In the genomic region with DNA sequence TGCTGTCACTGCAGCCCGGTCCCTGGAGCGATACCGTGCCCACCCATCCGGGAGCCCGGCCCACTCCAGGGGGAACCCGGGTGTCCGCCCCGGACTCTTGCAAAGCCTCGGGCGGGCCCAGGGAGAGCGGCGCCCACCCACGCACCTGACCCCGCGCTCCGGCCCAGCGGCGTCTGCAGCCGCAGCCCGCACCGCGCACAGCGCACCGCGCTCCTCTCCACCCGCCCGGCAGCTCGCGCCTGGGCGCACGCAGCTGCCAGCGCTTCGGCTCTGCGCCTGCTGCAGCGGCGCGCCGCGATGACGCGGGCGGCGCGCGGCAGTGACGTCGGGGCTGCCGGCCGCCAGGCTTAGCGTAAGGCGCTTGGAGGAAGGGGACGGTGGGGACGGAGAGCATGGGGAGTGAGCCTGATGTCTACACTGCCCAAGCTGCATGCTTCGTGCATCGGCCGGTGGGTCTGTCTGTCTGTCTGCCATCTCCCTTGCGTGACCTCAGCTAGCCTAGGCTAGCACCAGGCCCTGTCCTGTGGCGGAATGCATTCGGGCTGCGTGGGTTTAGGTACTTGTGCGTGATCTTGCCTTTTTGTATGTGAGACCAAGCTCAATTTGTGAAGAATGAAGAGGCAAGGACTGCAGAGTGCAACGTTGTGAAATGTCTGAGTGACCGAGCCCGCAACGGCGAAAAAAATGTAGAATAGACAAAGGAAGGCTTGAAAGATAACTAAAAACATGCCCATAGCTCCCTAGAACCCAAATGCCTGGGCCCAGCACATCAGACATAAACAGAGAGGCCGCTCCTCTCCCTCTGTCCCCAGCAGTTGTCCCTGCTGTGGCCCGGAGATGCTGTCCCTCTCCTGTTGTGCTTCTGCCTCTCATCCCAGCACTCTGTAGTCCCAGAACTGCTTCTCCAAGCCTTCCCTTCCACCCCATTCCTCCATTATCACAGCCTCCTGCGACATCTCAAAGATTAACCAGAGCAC, we compare ENCODE assay signal across 8 mouse cellular contexts. TPM values are rescaled to one million over a fixed set of nuclear protein-coding genes. Genes with fewer than 3 reads are reported as not detected.
DNase-seq lines count a peak whose midpoint lies in the region; ATAC-seq and TF ChIP-seq lines count a peak whose summit lies in the region.

No protein-coding gene starts in this region.

- H3K4me1 ChIP-seq in ES-E14 (ENCODE audit: control insufficient read depth in 2 of 2, insufficient read depth in 2 of 2, low read length in 2 of 2, poor library complexity in 1 of 2) = no peaks in the 10 kb centered on the region
- H3K4me1 ChIP-seq in forebrain, embryonic 14.5 days (ENCODE audit: control insufficient read depth, insufficient read depth, low read length) = 0 out of 2 replicates have a peak, but pooled peaks cover 7% of the 10 kb centered on the region
- peaks cover 10% of the 10 kb centered on the region for H3K4me1 ChIP-seq in neural tube, embryonic 14.5 days (ENCODE audit: control insufficient read depth, insufficient read depth, low read length)
- peaks cover 8% of the 10 kb centered on the region for H3K4me1 ChIP-seq in testis, adult 2 months (ENCODE audit: control insufficient read depth, insufficient read depth, low read length)

- H3K27me3 ChIP-seq in forebrain, embryonic 14.5 days (replicated peaks; ENCODE audit: control insufficient read depth, insufficient read depth, low read length) = no peaks in the 10 kb centered on the region
- H3K27me3 ChIP-seq in neural tube, embryonic 14.5 days (ENCODE audit: control insufficient read depth, insufficient read depth, low read length) = no peaks in the 10 kb centered on the region
- H3K27me3 ChIP-seq in testis, adult 2 months (ENCODE audit: control insufficient read depth, insufficient read depth, low read length) = no peaks in the 10 kb centered on the region

- H3K9me3 ChIP-seq in ES-E14 (ENCODE audit: control insufficient read depth, insufficient read depth, low read depth, low read length) = no peaks in the 10 kb centered on the region
- H3K9me3 ChIP-seq in forebrain, embryonic 14.5 days (replicated peaks; ENCODE audit: control insufficient read depth, low read length) = no peaks in the 10 kb centered on the region
- no peaks in the 10 kb centered on the region for H3K9me3 ChIP-seq in neural tube, embryonic 14.5 days (ENCODE audit: control insufficient read depth, low read length)

- intact Hi-C loops in heart, postnatal 25 days (cut with DNase I) = loop anchor here (2.0 to 10.0 kb wide), 2 partner anchors 99 to 215 kb away; partner anchors contain the start of genes Vti1a and Zdhhc6

- WGBS in forebrain, embryonic 14.5 days = under 1% methylated on average over 57 of the region's 69 CpGs
- under 1% methylated on average over 56 of the region's 69 CpGs for WGBS in neural tube, embryonic 14.5 days

- peak; percentile 86 for TF ChIP-seq POLR2A in testis, adult 2 months (IDR thresholded peaks at IDR 0.05; ENCODE audit: control insufficient read depth, low read depth, low read length)

- H3K36me3 ChIP-seq in ES-E14 (ENCODE audit: control insufficient read depth, insufficient read depth, low read length, poor library complexity, severe bottlenecking) = peaks cover 2% of the 10 kb centered on the region; the same call in 1 of the 2 replicates
- peaks cover 8% of the 10 kb centered on the region for H3K36me3 ChIP-seq in forebrain, embryonic 14.5 days (ENCODE audit: control insufficient read depth, insufficient read depth, low read length)
- no peaks in the 10 kb centered on the region; the same call in 1 of the 2 replicates for H3K36me3 ChIP-seq in neural tube, embryonic 14.5 days (ENCODE audit: control insufficient read depth, insufficient read depth, low read length)
- no peaks in the 10 kb centered on the region for H3K36me3 ChIP-seq in testis, adult 2 months (ENCODE audit: control insufficient read depth, insufficient read depth, low read length)

- peak; percentile 1; the same call in 1 of the 2 replicates for TF ChIP-seq CTCF in testis, adult 2 months (IDR thresholded peaks at IDR 0.05; ENCODE audit: control insufficient read depth, insufficient read depth, insufficient replicate concordance, low read depth, low read length)

- H3K4me2 ChIP-seq in forebrain, embryonic 14.5 days (ENCODE audit: low read length) = peak overlapping the region; percentile 96
- H3K4me2 ChIP-seq in neural tube, embryonic 14.5 days (ENCODE audit: low read depth, low read length) = peak overlapping the region; percentile 97

- H3K27ac ChIP-seq in ES-E14 (ENCODE audit: insufficient read depth, low read depth, low read length, poor library complexity, severe bottlenecking) = 0 out of 2 replicates have a peak overlapping the region, but pooled peaks have one; percentile 2
- H3K27ac ChIP-seq in forebrain, embryonic 14.5 days (ENCODE audit: low read depth, low read length) = peak overlapping the region; percentile 85
- peak overlapping the region; percentile 93 for H3K27ac ChIP-seq in neural tube, embryonic 14.5 days (ENCODE audit: low read depth, low read length)
- peak overlapping the region; percentile 79 for H3K27ac ChIP-seq in testis, adult 2 months (ENCODE audit: control insufficient read depth, insufficient read depth, low read depth, low read length)

- peak overlapping the region; percentile 91 for H3K9ac ChIP-seq in ES-E14 (ENCODE audit: insufficient read depth, low read depth, low read length, poor library complexity, severe bottlenecking)
- peak overlapping the region; percentile 83 for H3K9ac ChIP-seq in forebrain, embryonic 14.5 days (ENCODE audit: low read length)
- peak overlapping the region; percentile 83 for H3K9ac ChIP-seq in neural tube, embryonic 14.5 days (replicated peaks; ENCODE audit: low read depth, low read length)

- ATAC-seq in forebrain, embryonic 14.5 days = peak; percentile 96
- peak; percentile 93 for ATAC-seq in neural tube, embryonic 14.5 days (ENCODE audit: low read depth)

- in situ Hi-C loops in ES-E14 (cut with MboI; ENCODE audit: low sequenced_read_pairs in 2 of 2, unreplicated experiment in 2 of 2) = no loop called here

- peak overlapping the region; percentile 83 to 92 for H3K4me3 ChIP-seq in ES-E14 (ENCODE audit: insufficient read depth in 1 of 2, low read depth in 1 of 2, low read length in 2 of 2, poor library complexity in 1 of 2, severe bottlenecking in 1 of 2)
- H3K4me3 ChIP-seq in forebrain, embryonic 14.5 days (ENCODE audit: low read depth, low read length) = peak overlapping the region; percentile 90
- peak overlapping the region; percentile 93 for H3K4me3 ChIP-seq in neural tube, embryonic 14.5 days (ENCODE audit: low read depth, low read length)
- H3K4me3 ChIP-seq in testis, adult 2 months (ENCODE audit: control insufficient read depth, low read depth, low read length) = peak overlapping the region; percentile 89

- DNase-seq in ES-E14 (ENCODE audit: low read depth, low spot score) = peak; percentile 59
- DNase-seq in cerebellum, adult 11 months = peak; percentile 80
- DNase-seq in forebrain, embryonic 14.5 days (ENCODE audit: low spot score) = peak; percentile 90
- peak; percentile 66 for DNase-seq in heart, postnatal 25 days (ENCODE audit: low spot score)
- DNase-seq in layer of hippocampus, adult 18-20 months (ENCODE audit: low spot score in 2 of 2) = peak; percentile 76 to 91
- peak; percentile 70 to 72 for DNase-seq in lung, adult 18-20 months

TF ChIP-seq in ES-E14, 5 proteins besides CTCF, POLR2A, EP300 and RAD21:
- TF ChIP-seq ZC3H11A (IDR thresholded peaks at IDR 0.05; ENCODE audit: borderline replicate concordance, low read depth, low read length) (no peak), HCFC1 (IDR thresholded peaks at IDR 0.05; ENCODE audit: borderline replicate concordance, insufficient read depth, low read length) (peak; percentile 85)

RNA-seq across cellular contexts. Expression of gene Gpam, which starts 27.6 kb away (rescaled TPM):
- 16.6 and 27.4 TPM in 2 replicates for total RNA-seq in ES-E14 (2012; rRNA removed)
- polyA plus RNA-seq in forebrain, embryonic 14.5 days (2014; fragmentation: Nextera tagmentation; extraction: Ambion mirVana) = 17.2 and 21.5 TPM in 2 replicates
- 100 to 1,000 TPM; 143 to 173 TPM for total RNA-seq in heart, postnatal 25 days (2021)
- 10 to 100 TPM; 42.5 to 43.4 TPM for total RNA-seq in layer of hippocampus, adult 18-20 months (2021)
- 22.7 and 28.6 TPM in 2 replicates for polyA plus RNA-seq in neural tube, embryonic 14.5 days (2014; fragmentation: Nextera tagmentation; extraction: Ambion mirVana)
- polyA plus RNA-seq in testis, adult 2 months (2012; rRNA removed) = 8.0 and 9.3 TPM in 2 replicates

Comparison
In these comparisons a context has a peak if more than half of its experiments do, and no peak if none do; other contexts are left out.
1. Peak in every context shown above with its lines: DNase-seq, ATAC-seq, H3K4me3 ChIP-seq and H3K27ac ChIP-seq.
2. H3K27ac ChIP-seq: peak in every context shown above with its lines; median percentile 93 in neural tube, embryonic 14.5 days; 85 in forebrain, embryonic 14.5 days; 79 in testis, adult 2 months; 2 in ES-E14.